Mouse (Mus musculus) midbrain, embryonic 15.5 days (tissue): ENCODE data around the gene Prl2a1. TPM values are rescaled to one million over a fixed set of nuclear protein-coding genes. Genes with fewer than 3 reads are reported as not detected.
"Not testable (repeated sequence)": the region's sequence is repeated elsewhere in the genome, so short reads cannot be mapped to it uniquely, and the experiment has no call there.

Source experiments
- ATAC-seq: fragments of 200-750 bp; cut with Nextera tagmentation; replicated peaks from 2 replicates; pipeline ENCODE4 v1.8.0; 2017; ENCODE audit warnings: moderate TSS enrichment
- H3K27ac ChIP-seq: fragments of 300-500 bp; sonication (generic); 2 replicates; pipeline ENCODE4 v1.5.1; 2015; ENCODE audit warnings: mild to moderate bottlenecking, inconsistent platforms
- H3K27me3 ChIP-seq: fragments of 300-500 bp; sonication (generic); replicated peaks from 2 replicates; pipeline ENCODE4 v1.6.1; 2015; ENCODE audit warnings: inconsistent platforms
- H3K36me3 ChIP-seq: fragments of 300-500 bp; sonication (generic); replicated peaks from 2 replicates; pipeline ENCODE4 v1.6.1; 2015; ENCODE audit warnings: inconsistent platforms
- H3K4me1 ChIP-seq: fragments of 300-500 bp; sonication (generic); 2 replicates; pipeline ENCODE4 v1.6.1; 2015; ENCODE audit warnings: inconsistent platforms
- H3K4me2 ChIP-seq: fragments of 300-500 bp; sonication (generic); 2 replicates; pipeline ENCODE4 v1.6.1; 2015; ENCODE audit warnings: inconsistent platforms, mild to moderate bottlenecking, moderate library complexity
- H3K4me3 ChIP-seq: fragments of 300-500 bp; sonication (generic); 2 replicates; pipeline ENCODE4 v1.5.1; 2015; ENCODE audit warnings: mild to moderate bottlenecking, inconsistent platforms
- H3K9ac ChIP-seq: fragments of 300-500 bp; sonication (generic); 2 replicates; pipeline ENCODE4 v1.6.1; 2015; ENCODE audit warnings: mild to moderate bottlenecking, inconsistent platforms
- H3K9me3 ChIP-seq: fragments of 300-500 bp; sonication (generic); 2 replicates; pipeline ENCODE4 v1.6.1; 2016; ENCODE audit warnings: inconsistent platforms
- WGBS: fragments of 180-500 bp; shearing (Covaris S2); methylation state at CpG from one replicate; pipeline ENCODE4 v1.1.7; 2015; ENCODE audit warnings: mixed read lengths; 5-methylcytosine and 5-hydroxymethylcytosine counted together
- polyA plus RNA-seq: library from polyadenylated mRNA; unstranded; fragments of >200 nt; fragmentation: Nextera tagmentation; extraction: Ambion mirVana; gene quantifications from 2 replicates; pipeline ENCODE4 v1.2.1, GENCODE M21; 2015

Gene Prl2a1
- polyA plus RNA-seq: not detected in 2 replicates

DNA sequence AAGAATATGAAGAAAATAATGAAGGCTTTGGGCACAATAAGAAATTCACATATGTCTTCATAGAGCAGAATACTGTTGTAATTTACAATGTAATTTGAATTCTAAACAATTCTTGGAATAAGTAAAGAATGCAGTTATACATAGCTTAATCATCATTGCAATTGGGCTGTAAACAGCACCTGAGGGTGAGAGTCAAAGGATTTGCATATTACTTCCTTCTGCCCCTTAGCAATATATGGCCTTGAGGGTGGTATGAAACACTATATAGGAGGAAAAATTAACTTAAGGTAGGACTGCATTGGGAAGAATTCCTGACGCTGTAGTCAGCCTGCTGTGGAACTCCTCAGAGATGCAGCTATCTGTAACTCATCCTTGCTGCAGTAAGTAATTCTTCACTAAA lies at the start of gene Prl2a1:
Prl2a1 (plus strand) TSS at position 301 of the 400 bp plus-strand sequence.
- Histone ChIP-seq H3K36me3 (no peaks in the 10 kb centered on the region), H3K9ac (no peak within 1 kb of the TSS), H3K9me3 (no peaks in the 10 kb centered on the region), H3K4me1 (no peaks in the 10 kb centered on the region), H3K27ac (no peak within 1 kb of the TSS), H3K27me3 (no peaks in the 10 kb centered on the region), H3K4me2 (no peak within 1 kb of the TSS), H3K4me3 (no peak within 1 kb of the TSS)
- WGBS: 88% methylated on average over 1 of the region's 1 CpGs
- no peak for ATAC-seq

DNA sequence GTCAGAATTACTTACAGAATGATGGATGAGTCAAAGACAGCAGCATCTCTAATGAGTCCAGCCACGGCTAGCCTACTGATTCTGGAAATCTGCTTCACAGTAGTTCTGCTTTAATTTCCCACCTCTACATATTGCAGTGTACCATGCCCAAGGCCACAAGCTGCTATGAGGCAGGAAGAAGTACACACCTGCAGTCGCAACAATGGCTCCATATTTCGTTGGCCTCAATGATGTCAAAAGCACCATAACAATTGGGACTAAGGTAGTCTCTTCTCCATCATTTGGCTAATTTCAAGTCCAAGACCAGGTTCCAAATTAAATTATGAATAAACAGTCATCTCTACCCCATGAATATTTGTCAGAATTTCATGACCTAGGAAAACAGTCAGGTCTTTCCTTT lies 20.8 kb upstream of the Prl2a1 start, which contains the start of gene Prl7c1:
Prl7c1 (minus strand) TSS at position 101 of the 400 bp plus-strand sequence.
- H3K4me2 ChIP-seq, H3K9me3 ChIP-seq, H3K4me1 ChIP-seq, H3K9ac ChIP-seq, H3K4me3 ChIP-seq, H3K27ac ChIP-seq, ATAC-seq, H3K36me3 ChIP-seq, H3K27me3 ChIP-seq: not testable (repeated sequence)
- WGBS: 91% methylated on average over 3 of the region's 3 CpGs

DNA sequence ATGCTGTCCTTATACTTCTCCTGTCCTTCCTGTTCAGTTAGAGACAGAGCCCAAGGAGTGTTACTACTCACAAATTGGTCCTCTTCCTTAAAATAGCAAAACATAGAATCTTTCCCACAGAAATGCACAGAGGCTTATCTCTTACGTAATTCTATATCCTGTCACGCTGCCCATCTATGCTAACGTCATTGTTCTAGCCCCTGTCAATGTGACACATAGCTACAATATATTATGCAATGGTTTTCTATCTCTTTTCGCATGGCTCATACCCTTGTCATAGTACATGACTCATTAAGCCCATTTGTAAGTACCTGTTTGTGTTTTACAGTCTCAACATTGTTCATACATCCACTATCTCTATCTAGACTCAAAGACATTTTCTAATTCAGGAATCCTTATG lies 2.2 kb upstream of the Prl2a1 start:
- Histone ChIP-seq H3K4me1 (no peaks in the 10 kb centered on the region), H3K9me3 (no peaks in the 10 kb centered on the region), H3K4me3 (no peak overlapping the region), H3K36me3 (no peaks in the 10 kb centered on the region), H3K27ac (no peak overlapping the region), H3K9ac (no peak overlapping the region), H3K4me2 (no peak overlapping the region), H3K27me3 (no peaks in the 10 kb centered on the region)
- WGBS: 88% methylated on average over 4 of the region's 4 CpGs
- no peak for ATAC-seq

- no peak overlapping the region for H3K4me3 ChIP-seq
- no peaks in the 10 kb centered on the region for H3K36me3 ChIP-seq
- H3K4me2 ChIP-seq: no peak overlapping the region
- no peaks in the 10 kb centered on the region for H3K4me1 ChIP-seq
- ATAC-seq: no peak
- no peak overlapping the region for H3K9ac ChIP-seq
- WGBS: 90% methylated on average over 1 of the region's 1 CpGs
- H3K27ac ChIP-seq: no peak overlapping the region
- H3K27me3 ChIP-seq: no peaks in the 10 kb centered on the region
- no peaks in the 10 kb centered on the region for H3K9me3 ChIP-seq
These were observed 1.3 kb downstream of the Prl2a1 start for GRCm38 (mm10) chr13:27802765-27803164.

GRCm38 (mm10) chr13:27849042-27849441 lies 47.6 kb downstream of the Prl2a1 start, which contains the start of gene Prl2c1:
Prl2c1 (plus strand) TSS chr13:27849342.
- Histone ChIP-seq H3K4me1 (no peaks in the 10 kb centered on the region), H3K9me3 (no peaks in the 10 kb centered on the region), H3K27me3 (no peaks in the 10 kb centered on the region), H3K36me3 (no peaks in the 10 kb centered on the region), H3K27ac (no peak within 1 kb of the TSS), H3K4me2 (no peak within 1 kb of the TSS), H3K4me3 (no peak within 1 kb of the TSS), H3K9ac (no peak within 1 kb of the TSS)
- WGBS: 92% methylated on average over 3 of the region's 3 CpGs
- ATAC-seq: no peak

Other genes starting within 250 kb of the Prl2a1 start
- not detected in 2 replicates for gene Prl8a9, start 237.0 kb upstream of the Prl2a1 start, polyA plus RNA-seq
- not detected in 2 replicates for gene Prl8a1, start 219.5 kb upstream of the Prl2a1 start, polyA plus RNA-seq
- gene Prl7b1, start 191.1 kb upstream of the Prl2a1 start, polyA plus RNA-seq: not detected in 2 replicates
- not detected in 2 replicates for gene Prl7a1, start 159.2 kb upstream of the Prl2a1 start, polyA plus RNA-seq
- not detected in 2 replicates for gene Prl7a2, start 133.6 kb upstream of the Prl2a1 start, polyA plus RNA-seq
- not detected in 2 replicates for gene Prl7d1, start 84.9 kb upstream of the Prl2a1 start, polyA plus RNA-seq
- not detected in 2 replicates for gene Prl7c1, start 20.9 kb upstream of the Prl2a1 start, polyA plus RNA-seq
- not detected in 2 replicates for gene Prl2c1, start 47.7 kb downstream of the Prl2a1 start, polyA plus RNA-seq
- not detected in 2 replicates for gene Prl4a1, start 214.6 kb downstream of the Prl2a1 start, polyA plus RNA-seq